Mouse (Mus musculus) thymus, adult 2 months (tissue): ENCODE results near the gene Tcaf1. TPM values are rescaled to one million over a fixed set of nuclear protein-coding genes. Genes with fewer than 3 reads are reported as not detected.

Experiments
- DNase-seq: peaks from one replicate; pipeline ENCODE4 v3.0.0; 2021
- H3K27ac ChIP-seq: fragments of 200-500 bp; 2 replicates; pipeline ENCODE4 v1.5.1; 2012; ENCODE audit warnings: low read length, control low read depth; ENCODE audit not compliant: control insufficient read depth, insufficient read depth
- H3K27me3 ChIP-seq: fragments of 200-500 bp; 2 replicates; pipeline ENCODE4 v1.6.1; 2012; ENCODE audit warnings: mild to moderate bottlenecking, low read length, moderate library complexity, mixed read lengths; ENCODE audit not compliant: control insufficient read depth, insufficient read depth
- H3K36me3 ChIP-seq: fragments of 200-500 bp; 2 replicates; pipeline ENCODE4 v1.6.1; 2012; ENCODE audit warnings: mild to moderate bottlenecking, low read length, moderate library complexity; ENCODE audit not compliant: control insufficient read depth, insufficient read depth
- H3K4me1 ChIP-seq: fragments of 200-500 bp; replicated peaks from 2 replicates; pipeline ENCODE4 v1.6.1; 2012; ENCODE audit warnings: low read length; ENCODE audit not compliant: control insufficient read depth, insufficient read depth
- H3K4me3 ChIP-seq: fragments of 200-500 bp; 2 replicates; pipeline ENCODE4 v1.5.1; 2012; ENCODE audit warnings: mild to moderate bottlenecking, low read length, control low read depth, moderate library complexity; ENCODE audit not compliant: control insufficient read depth, insufficient read depth
- CTCF ChIP-seq: fragments of 200-500 bp; IDR thresholded peaks from 2 replicates; pipeline ENCODE4 v1.5.1; 2012; ENCODE audit warnings: mild to moderate bottlenecking, control low read depth, low read length, moderate library complexity, borderline replicate concordance; ENCODE audit not compliant: control insufficient read depth, poor library complexity, insufficient read depth; ENCODE audit errors: extremely low read depth
- POLR2A ChIP-seq: fragments of 200-500 bp; IDR thresholded peaks from 2 replicates; pipeline ENCODE4 v1.6.1; 2012; ENCODE audit warnings: mild to moderate bottlenecking, low read length, control low read depth, moderate library complexity; ENCODE audit not compliant: control insufficient read depth, poor library complexity, insufficient read depth; ENCODE audit errors: extremely low read depth
- WGBS: fragments of 180-500 bp; shearing (Covaris S2); methylation state at CpG from one replicate; pipeline ENCODE4 v1.1.7; 2018; 5-methylcytosine and 5-hydroxymethylcytosine counted together
- polyA plus RNA-seq: library from polyadenylated mRNA; depleted of rRNA; stranded (reverse); fragments of >200 nt; gene quantifications from 2 replicates; pipeline ENCODE4 v1.2.3, GENCODE M21; 2012; rRNA removed

Tcaf1 gene
- polyA plus RNA-seq, result 1.9 and 2.5 TPM in 2 replicates

DNA sequence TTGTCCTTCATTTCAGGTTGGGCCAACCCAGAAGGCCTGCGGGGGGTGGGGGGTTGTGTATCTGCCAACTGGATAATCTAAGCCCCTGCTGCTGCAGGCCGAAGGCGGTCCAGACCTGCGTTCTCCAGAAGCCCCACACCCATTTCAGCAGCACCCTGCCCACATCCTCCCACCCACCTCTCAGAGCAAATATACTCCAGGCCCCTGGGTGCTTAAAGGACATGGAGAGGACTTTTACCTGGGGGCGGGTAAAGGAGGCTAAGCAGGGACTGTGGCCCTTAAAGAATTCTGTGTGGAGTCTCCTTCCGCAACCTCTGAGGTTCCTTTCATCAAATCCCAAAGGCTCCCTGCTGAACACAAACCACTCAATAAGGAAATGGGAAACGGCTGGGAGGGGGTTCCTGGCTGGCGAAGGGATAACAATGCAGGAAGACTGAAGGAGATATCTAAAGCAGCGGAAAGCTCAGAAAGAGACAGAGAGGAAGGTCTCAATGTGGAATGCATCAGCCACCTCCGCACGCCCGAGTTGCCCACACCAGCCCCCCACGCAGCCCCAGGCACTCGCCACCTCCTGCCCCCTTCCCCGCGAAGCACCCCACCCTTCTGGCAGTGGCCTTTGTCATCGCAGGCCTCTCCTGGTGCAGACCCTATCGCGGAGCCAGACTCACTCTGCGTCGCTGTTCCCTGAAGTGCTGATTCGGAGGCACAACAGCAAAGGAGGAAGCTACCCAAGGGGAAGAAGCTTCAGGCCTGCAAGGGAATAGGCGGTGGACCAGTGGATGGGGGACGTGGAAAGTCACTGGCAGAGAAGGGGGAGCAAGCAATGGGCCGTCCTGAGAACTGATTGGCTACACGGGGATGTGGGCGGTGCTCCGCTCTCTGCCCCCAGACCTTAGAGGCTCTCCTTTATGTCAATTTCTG is at the start of gene Tcaf1:
Tcaf1 (minus strand) TSS at position 798 of the 921 bp plus-strand sequence.
- H3K27ac ChIP-seq, result no peak within 1 kb of the TSS
- no peaks in the 10 kb centered on the region for H3K4me1 ChIP-seq
- no peak for TF ChIP-seq CTCF
- TF ChIP-seq POLR2A, result no peak
- H3K4me3 ChIP-seq, result no peak within 1 kb of the TSS; the same call in 1 of the 2 replicates
- no peak for DNase-seq
- no peaks in the 10 kb centered on the region for H3K27me3 ChIP-seq
- 33% methylated on average over 28 of the region's 28 CpGs for WGBS
- no peaks in the 10 kb centered on the region for H3K36me3 ChIP-seq

DNA sequence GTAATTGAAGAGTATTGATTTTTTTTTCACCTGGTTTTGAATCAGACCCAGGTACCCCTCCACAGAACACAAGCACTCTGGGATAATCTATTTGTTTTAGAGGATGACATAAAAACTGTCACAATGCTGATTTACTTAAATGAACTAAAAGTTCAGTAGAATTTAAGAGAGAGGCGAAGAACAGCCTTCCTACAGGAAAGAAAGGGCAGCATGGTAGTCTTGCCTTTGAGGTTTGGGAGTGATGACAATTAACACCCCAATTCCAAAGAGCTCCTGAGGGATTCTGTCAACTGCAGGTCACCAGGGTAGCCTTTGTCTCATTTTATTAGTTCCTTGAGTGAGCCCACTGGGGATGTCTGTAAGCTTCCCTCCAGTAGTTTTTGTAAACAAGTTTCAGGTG is 46.2 kb upstream of the Tcaf1 start, which contains the start of gene Olfr38:
Olfr38 (plus strand) TSS at position 301 of the 400 bp plus-strand sequence.
- no peak within 1 kb of the TSS for H3K27ac ChIP-seq
- no peak for DNase-seq
- H3K36me3 ChIP-seq, result no peaks in the 10 kb centered on the region
- H3K4me1 ChIP-seq, result no peaks in the 10 kb centered on the region
- H3K4me3 ChIP-seq, result no peak within 1 kb of the TSS
- 85% methylated on average over 1 of the region's 1 CpGs for WGBS
- no peaks in the 10 kb centered on the region for H3K27me3 ChIP-seq
- TF ChIP-seq POLR2A (no peak), CTCF (no peak)

DNA sequence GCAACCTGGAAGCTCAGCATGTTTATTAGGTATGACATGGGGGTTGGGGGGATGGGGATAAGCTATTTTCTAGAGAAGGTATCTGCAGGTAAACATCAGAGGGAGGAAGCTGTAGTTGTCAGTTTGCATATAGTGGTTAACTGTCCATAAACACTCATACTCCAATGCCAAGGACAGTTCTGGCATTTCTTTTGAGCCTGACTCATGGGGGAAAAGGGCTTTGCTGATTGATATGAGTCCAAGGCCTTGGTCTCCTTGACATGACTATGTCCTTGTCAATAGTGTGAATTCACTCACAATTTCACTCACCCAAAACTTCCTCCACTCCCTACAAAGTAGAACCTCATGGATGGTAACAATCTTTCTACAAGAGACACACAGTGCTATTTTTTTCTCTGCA is 38.0 kb upstream of the Tcaf1 start:
- TF ChIP-seq POLR2A (no peak), CTCF (no peak)
- Histone ChIP-seq H3K27ac (no peak overlapping the region), H3K4me3 (no peak overlapping the region), H3K4me1 (no peaks in the 10 kb centered on the region), H3K36me3 (no peaks in the 10 kb centered on the region), H3K27me3 (no peaks in the 10 kb centered on the region)
- DNase-seq, result no peak

DNA sequence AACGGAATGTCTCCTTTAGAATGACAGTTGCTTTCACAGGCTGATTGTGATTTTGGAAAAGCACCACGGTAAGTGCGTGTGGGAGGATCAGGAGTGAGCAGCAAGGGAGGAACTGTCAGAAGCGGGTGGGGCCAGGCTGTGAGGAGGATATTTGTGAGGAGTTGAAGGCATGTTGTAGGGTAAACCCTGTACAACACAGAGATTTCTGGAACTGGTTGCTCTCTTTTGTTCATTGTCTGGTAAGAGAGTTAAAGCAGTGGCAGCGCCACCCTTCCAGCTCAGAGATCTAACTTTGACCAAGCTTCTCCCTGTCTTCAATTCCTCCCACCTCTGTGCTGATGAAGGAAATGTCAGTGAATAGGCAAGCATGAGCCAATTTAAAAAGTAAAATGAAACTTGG is 32.4 kb upstream of the Tcaf1 start:
- Histone ChIP-seq H3K4me1 (no peaks in the 10 kb centered on the region), H3K4me3 (no peak overlapping the region), H3K27me3 (no peaks in the 10 kb centered on the region), H3K36me3 (no peaks in the 10 kb centered on the region), H3K27ac (no peak overlapping the region)
- WGBS, result 85% methylated on average over 5 of the region's 5 CpGs
- no peak for DNase-seq
- TF ChIP-seq CTCF, result no peak
- no peak for TF ChIP-seq POLR2A

DNA sequence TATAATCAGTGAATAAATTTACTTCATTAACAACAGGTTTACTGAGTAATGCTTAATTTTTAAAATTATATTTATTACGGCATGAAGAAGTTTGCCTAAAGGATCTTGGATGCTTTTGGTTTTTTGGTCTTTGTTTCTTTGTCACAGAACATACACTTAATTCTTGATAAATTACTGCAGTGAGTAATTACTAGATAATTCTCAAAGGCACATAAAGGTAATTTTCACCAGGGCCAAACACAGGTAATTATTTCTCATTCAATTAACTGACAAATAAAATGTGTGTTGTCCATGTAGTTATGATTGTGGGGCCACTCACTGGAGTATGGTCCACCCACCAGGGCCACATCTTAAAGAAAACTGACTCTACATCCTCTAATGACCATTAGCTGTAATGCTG is 29.2 kb upstream of the Tcaf1 start, which contains the start of gene Olfr453:
Olfr453 (plus strand) TSS at position 301 of the 400 bp plus-strand sequence.
- Histone ChIP-seq H3K4me3 (no peak within 1 kb of the TSS), H3K27ac (no peak within 1 kb of the TSS), H3K27me3 (no peaks in the 10 kb centered on the region), H3K4me1 (no peaks in the 10 kb centered on the region), H3K36me3 (no peaks in the 10 kb centered on the region)
- WGBS, result 95% methylated on average over 1 of the region's 1 CpGs
- no peak for DNase-seq
- no peak for TF ChIP-seq CTCF
- no peak for TF ChIP-seq POLR2A

DNA sequence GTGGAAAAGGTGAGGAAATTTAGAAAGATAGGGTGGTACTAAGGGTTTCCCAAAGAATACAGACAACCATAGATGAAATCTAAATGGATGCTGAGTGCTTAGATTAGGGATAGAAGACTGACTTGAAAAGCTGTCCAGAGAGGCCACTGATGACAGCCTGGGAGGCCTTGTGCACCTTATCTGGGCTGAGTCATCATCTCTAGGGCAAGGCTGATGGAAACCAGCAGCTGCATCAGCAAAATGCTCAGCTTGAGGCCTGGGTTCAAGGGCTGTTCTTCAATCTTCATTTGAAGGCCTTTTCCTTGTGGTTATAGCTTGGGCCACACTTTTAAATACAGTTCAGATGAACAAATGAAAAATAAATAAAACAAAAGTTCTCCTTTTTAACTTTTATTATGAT is 8.1 kb upstream of the Tcaf1 start:
- no peaks in the 10 kb centered on the region for H3K27me3 ChIP-seq
- no peak overlapping the region for H3K4me3 ChIP-seq
- TF ChIP-seq CTCF, result no peak
- no peak for TF ChIP-seq POLR2A
- no peaks in the 10 kb centered on the region for H3K36me3 ChIP-seq
- no peak for DNase-seq
- no peak overlapping the region for H3K27ac ChIP-seq
- H3K4me1 ChIP-seq, result no peaks in the 10 kb centered on the region

DNA sequence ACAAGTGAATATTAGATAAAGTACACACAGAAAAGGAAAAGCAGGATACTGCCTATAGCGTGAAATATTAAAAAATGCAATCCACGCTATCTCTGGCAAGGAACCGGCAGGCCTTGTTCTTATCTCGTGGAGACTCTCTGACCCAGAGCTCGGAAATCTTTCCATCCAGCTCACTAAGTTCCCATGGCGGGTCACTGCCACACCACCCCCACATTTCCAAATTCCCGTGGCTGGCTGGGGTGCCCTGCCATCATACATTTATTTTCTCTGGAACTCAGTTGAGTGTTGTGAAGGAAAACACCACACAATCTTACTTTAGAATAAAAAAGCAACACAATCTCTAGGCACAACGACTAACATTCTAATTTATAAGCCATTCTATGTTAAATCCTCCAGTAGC is 4.8 kb upstream of the Tcaf1 start:
- WGBS, result 78% methylated on average over 8 of the region's 8 CpGs
- H3K4me3 ChIP-seq, result no peak overlapping the region
- TF ChIP-seq CTCF (no peak), POLR2A (no peak)
- no peaks in the 10 kb centered on the region for H3K4me1 ChIP-seq
- H3K27me3 ChIP-seq, result no peaks in the 10 kb centered on the region
- no peak for DNase-seq
- H3K36me3 ChIP-seq, result no peaks in the 10 kb centered on the region
- no peak overlapping the region for H3K27ac ChIP-seq
